Mouse (Mus musculus) MEL-GATA-1-ER (cell line): ENCODE measurements around the gene Arhgap33.
"Not testable (repeated sequence)": the region's sequence is repeated elsewhere in the genome, so short reads cannot be mapped to it uniquely, and the experiment has no call there.

Source experiments
- DNase-seq: peaks from one replicate; pipeline ENCODE4 v3.0.0-alpha.2; 2012; ENCODE audit warnings: low read depth; ENCODE audit errors: extremely low read depth

Gene Arhgap33

DNA sequence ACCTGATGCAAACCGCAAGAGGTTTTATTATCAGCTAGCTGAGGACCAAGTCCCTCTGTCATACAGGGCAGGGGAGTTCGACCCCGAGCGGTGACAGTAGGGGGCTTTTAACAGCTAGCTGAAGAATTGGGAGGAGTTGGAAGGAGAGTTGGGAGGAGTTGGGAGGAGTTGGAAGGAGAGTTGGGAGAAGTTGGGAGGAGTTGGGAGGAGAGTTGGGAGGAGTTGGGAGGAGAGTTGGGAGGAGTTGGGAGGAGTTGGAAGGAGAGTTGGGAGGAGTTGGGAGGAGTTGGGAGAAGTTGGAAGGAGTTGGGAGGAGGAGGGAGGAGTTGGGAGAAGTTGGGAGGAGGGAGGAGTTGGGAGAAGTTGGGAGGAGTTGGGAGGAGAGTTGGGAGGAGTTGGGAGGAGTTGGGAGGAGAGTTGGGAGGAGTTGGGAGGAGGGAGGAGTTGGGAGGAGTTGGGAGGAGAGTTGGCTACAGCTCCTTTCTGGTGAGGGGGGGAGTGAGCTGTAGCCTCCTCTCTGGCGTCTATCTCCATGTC is 39.3 kb downstream of the Arhgap33 start:
- not testable (repeated sequence) for DNase-seq

DNA sequence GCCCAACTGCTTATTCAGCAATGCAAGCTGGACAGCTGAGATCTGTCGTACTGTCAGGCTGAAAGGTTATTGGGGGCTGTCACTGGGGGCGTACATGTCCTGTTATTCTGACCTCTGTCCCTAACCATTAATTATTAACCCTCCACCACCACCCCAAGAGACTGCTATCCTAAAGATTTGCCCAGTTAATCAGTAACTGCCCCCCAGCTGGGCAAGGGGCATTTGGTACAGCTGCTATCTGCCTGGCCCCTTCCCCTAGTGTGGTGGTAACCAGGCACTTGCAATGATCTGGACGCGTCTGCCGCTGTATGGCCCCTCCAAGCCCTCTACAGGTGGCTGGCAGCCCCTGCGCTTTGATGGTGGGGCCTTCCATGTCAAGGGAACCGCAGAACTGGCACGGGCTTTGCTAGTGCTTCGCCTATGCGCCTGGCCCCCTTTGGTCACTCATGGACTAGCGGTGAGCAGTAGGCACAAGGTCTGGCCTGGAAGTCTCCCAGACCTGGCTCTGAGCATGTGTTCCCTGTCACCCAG is 41.4 kb downstream of the Arhgap33 start, which contains the start of gene Prodh2:
Gene Prodh2, plus strand, starts transcription at position 222 of the 531 bp plus-strand sequence.
- DNase-seq = no peak

DNA sequence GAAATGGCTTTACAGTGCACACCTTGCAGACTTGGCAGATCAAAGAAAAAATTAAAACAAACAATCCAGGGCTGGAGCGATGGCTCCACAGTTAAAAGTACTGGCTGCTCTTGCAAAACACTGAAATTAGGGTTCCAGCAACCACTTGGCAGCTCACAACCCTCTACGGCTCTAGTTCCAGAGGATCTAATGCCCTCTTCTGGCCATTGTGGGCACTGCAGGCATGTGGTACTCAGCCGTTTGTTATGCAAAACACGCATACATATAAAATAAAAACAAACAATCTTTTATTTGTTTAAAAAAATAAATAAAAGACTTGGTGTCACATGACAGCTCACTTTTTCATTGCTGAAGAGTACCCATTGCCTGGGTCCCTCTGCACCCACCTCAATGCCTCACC is 42.1 kb downstream of the Arhgap33 start:
- peak; percentile 50 for DNase-seq

DNA sequence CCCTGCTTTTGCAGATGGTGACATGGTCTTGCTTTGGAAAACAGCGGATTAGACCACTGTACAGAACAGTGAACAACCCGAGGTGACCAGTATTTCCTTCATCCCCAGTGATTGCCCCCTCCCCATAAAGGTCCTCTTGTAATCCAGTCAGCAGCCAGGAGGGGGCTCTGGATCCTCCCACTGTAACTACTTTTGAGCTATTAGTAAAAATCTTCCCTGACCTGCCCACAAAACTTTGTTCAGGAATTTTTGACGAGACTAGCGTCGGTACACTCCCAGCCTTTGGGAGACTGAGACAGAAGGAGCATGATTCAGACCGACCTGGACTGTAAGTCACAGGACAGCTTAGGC is 43.9 kb downstream of the Arhgap33 start:
- DNase-seq = no peak

DNA sequence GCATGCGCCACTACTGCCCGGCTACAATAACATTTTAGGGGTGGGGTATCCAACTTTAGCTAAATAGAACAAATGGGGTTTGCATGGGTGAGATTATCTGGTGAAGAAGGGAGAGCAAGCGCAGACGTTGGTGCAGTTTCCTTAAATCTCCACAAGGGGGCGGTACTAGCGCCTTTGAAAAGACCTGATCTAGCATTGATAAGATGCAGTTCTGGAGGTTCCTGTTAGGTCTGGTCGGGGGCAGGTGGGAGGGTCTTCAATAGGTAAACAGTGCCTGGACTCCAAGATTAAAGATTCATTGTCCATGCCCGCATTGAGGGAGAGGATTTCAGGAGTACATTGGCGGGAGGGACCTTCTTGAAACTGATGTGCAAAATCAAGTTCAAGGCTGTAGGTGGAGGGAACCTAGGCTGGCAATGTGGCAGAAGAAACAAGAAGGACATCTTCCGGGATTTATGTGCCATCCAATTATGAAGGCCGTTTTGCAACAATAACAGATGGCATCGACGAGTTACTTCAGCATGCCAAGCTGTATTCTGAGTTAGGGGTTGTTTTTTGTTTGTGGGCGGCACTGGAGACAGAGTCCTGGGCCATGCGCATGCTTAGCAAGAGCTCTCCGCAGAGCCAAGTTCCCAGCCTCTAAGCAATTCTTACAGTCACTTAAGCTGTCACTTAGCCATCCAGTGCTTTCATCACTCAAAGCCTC is 44.5 kb downstream of the Arhgap33 start:
- DNase-seq = peak; percentile 26

DNA sequence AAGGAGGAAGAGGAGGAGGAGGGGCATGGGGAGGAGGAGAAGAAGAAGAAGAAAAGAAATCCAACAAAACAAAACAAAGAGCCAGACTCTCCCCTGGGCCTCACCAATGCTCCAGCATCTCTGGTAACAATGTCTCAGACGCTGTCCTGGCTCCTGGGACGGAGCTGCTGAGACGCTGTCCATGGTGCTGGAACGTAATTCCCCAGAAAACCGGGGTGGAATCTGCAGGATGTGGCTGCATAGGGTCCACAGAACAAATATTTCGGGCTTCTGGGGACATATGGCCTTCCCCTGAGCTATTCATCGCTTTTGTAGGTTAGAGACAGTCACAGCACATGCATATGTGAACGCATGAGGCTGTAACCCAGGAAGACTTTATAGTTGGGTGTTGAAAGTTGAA is 50.6 kb downstream of the Arhgap33 start:
- DNase-seq = no peak

DNA sequence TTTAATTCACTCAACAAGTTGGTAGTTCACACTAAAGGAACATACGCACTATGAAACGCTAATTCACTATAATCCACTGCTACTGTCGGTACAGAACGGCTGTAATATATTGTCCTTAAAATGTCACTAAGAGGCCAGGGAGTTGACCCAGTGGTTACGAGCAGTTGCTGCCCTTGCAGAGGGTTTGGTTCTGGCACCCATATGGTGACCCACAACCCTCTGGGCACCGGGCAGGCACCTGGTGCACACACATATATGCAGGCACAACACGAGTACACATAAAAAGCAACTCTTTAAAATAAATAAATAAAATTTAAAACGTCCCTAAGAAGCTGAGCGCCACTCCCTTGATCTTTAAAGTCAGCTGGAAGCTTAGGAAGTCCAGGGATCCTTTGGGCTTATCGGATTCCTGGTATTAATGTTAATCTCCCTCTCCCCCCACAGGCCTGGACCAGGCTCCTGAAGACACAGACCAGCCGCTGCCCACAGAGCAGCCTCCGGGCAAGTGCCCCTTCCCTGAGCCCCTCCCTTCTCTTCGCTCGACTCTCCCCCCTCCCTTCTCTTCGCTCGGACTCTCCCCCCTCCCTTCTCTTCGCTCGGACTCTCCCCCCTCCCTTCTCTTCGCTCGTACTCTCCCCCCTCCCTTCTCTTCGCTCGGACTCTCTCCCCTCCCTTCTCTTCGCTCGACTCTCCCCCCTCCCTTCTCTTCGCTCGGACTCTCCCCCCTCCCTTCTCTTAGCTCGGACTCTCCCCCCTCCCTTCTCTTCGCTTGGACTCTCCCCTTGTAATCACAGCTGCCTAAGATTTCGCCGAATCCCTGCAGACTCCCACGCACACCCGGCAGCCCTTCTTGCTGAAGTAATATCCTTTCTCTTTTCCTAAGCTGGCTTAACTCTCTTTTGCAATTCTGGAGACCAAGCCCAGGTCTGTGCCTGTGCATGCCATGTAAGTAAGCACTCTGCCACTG is 57.2 kb downstream of the Arhgap33 start:
- no peak for DNase-seq

DNA sequence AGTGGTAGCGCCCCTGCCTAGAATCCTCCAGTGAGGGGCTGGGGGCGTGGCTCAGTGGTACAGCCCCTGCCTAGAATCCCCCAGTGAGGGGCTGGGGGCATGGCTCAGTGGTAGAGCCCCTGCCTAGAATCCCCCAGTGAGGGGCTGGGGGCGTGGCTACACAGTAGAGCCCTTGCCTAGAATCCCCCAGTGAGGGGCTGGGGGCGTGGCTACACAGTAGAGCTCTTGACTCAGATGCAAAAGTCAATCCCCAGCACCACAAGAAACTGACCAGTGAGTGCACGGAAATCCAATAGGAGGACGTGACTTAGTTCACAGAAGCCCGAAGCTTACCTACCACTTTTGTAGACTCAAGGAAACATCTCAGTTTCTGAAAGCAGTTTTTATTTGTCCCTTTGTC is 58.7 kb downstream of the Arhgap33 start:
- not testable (repeated sequence) for DNase-seq

DNA sequence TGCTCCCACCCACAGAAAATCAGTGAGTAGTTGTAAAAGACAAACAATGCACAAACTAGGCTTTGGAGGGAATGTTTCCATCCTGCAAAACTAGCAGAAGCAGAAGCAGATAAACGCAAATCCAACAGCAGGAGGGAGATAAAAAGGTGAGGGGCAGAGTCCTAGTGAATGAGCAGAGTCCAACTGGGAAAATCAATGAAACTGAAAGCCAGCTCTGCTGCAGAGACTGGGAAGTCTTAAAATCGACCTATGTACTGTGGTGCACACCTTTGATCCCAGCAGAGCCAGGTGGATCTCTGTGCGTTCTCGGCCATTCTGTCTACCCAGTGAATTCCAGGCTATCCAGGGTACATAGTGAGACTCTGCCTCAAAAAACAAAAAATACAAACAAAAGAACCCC is 59.9 kb downstream of the Arhgap33 start:
- DNase-seq = no peak

DNA sequence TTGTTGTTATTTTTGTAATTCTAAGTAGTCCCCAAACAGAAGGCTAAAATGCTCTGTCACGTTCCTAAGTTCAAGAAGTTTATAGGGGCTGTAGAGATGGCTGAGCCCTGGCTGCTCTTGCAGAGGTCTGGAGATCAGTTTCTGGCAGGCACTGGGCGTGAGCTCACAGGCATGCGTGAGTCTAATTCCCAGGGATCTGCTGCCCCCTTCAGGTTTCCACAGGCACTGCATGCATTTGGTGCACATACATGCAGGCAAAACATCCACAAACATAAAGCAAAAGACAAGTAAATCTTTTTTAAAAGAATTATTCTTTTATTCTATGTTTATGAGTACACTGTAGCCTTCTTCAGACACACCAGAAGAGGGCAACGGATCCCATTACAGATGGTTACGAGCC is 62.4 kb downstream of the Arhgap33 start:
- DNase-seq = peak; percentile 26
